Mouse (Mus musculus) cerebellum, postnatal 10 days (tissue): Measurements from ENCODE around the gene Rab5if.

ENCODE experiments used
- DNase-seq, 2 experiments: peaks; one replicate each; pipeline ENCODE4 v3.0.0; 2021; ENCODE audit warnings: mixed read lengths in 2 of 2

Gene Rab5if

GRCm38 (mm10) chr2:156862772-156863486 lies at the start of gene Rab5if:
Gene Rab5if, plus strand, starts transcription at chr2:156863128.
- peak; percentile 99 for DNase-seq

- no peak for DNase-seq
These were observed 48.6 kb upstream of the Rab5if start for GRCm38 (mm10) chr2:156814344-156814801.

- no peak for DNase-seq
These were observed 48.0 kb upstream of the Rab5if start for GRCm38 (mm10) chr2:156814893-156815292.

- DNase-seq, result no peak
These were observed 47.5 kb upstream of the Rab5if start for GRCm38 (mm10) chr2:156815412-156815811.

- DNase-seq, result no peak
These were observed 46.8 kb upstream of the Rab5if start for GRCm38 (mm10) chr2:156816116-156816515.

GRCm38 (mm10) chr2:156825128-156825527 lies 37.8 kb upstream of the Rab5if start:
- peak in 1 of 2 experiments; percentile 19 for DNase-seq

- peak; percentile 55 to 61 for DNase-seq
These were observed 28.6 kb upstream of the Rab5if start for GRCm38 (mm10) chr2:156834336-156834735.

- DNase-seq, result no peak
These were observed 24.1 kb upstream of the Rab5if start for GRCm38 (mm10) chr2:156838839-156839238.

GRCm38 (mm10) chr2:156839319-156840191 lies 23.4 kb upstream of the Rab5if start, which contains the start of gene Tgif2:
Gene Tgif2, plus strand, starts transcription at chr2:156840007.
- DNase-seq, result peak; percentile 67 to 83

GRCm38 (mm10) chr2:156840301-156841027 lies 22.5 kb upstream of the Rab5if start:
- peak; percentile 61 to 69 for DNase-seq

GRCm38 (mm10) chr2:156841028-156841840 lies 21.7 kb upstream of the Rab5if start:
- peak; percentile 45 to 60 for DNase-seq

- DNase-seq, result peak; percentile 86 to 92
These were observed 20.9 kb upstream of the Rab5if start for GRCm38 (mm10) chr2:156841841-156842706.

GRCm38 (mm10) chr2:156842711-156843110 lies 20.2 kb upstream of the Rab5if start:
- DNase-seq, result no peak

- peak; percentile 43 to 65 for DNase-seq
These were observed 19.6 kb upstream of the Rab5if start for GRCm38 (mm10) chr2:156843331-156843730.

GRCm38 (mm10) chr2:156844715-156845114 lies 18.2 kb upstream of the Rab5if start:
- DNase-seq, result no peak

- DNase-seq, result no peak
These were observed 15.3 kb upstream of the Rab5if start for GRCm38 (mm10) chr2:156847653-156848052.

- DNase-seq, result no peak
These were observed 14.3 kb upstream of the Rab5if start for GRCm38 (mm10) chr2:156848526-156849182.

GRCm38 (mm10) chr2:156850505-156850904 lies 12.4 kb upstream of the Rab5if start:
- DNase-seq, result no peak

- DNase-seq, result peak in 1 of 2 experiments; percentile 27
These were observed 9.3 kb upstream of the Rab5if start for GRCm38 (mm10) chr2:156853584-156853983.
